Mouse (Mus musculus) T-helper 17 cell (primary cell): Measurements from ENCODE around the gene Tcte3.
"Not testable (repeated sequence)": the region's sequence is repeated elsewhere in the genome, so short reads cannot be mapped to it uniquely, and the experiment has no call there.

Experiments
- in situ Hi-C, 2 experiments: fragments of 300-600 bp; cut with MboI, MseI; formaldehyde crosslinking; loops; 1 replicate in 1 of 2; 2 replicates in 1 of 2; pipeline ENCODE4 v1.15.1; 2025; ENCODE audit warnings: high pct_unique_total_duplicates in 2 of 2

Tcte3 gene

GRCm38 (mm10) chr17:15040455-15040854 is 833 bp downstream of the Tcte3 start:
- in situ Hi-C loops = not testable (repeated sequence)

- in situ Hi-C loops = loop anchor here in 1 of 2 experiments (5.0 kb wide), 1 partner anchor 64 kb away; no protein-coding TSS in a partner anchor
Observed at GRCm38 (mm10) chr17:15031414-15031813, 9.9 kb downstream of the Tcte3 start.

GRCm38 (mm10) chr17:15025513-15025912 is 15.8 kb downstream of the Tcte3 start:
- in situ Hi-C loops = loop anchor here in 1 of 2 experiments (5.0 kb wide), 1 partner anchor 73 kb away; no protein-coding TSS in a partner anchor

- in situ Hi-C loops = loop anchor here in 1 of 2 experiments (5.0 kb wide), 1 partner anchor 72 kb away; no protein-coding TSS in a partner anchor
Observed at GRCm38 (mm10) chr17:15024502-15025193, 16.6 kb downstream of the Tcte3 start.

- in situ Hi-C loops = not testable (repeated sequence)
Observed at GRCm38 (mm10) chr17:15023878-15024492, 17.3 kb downstream of the Tcte3 start.

GRCm38 (mm10) chr17:15021503-15022220 is 19.6 kb downstream of the Tcte3 start:
- in situ Hi-C loops = not testable (repeated sequence)

- in situ Hi-C loops = not testable (repeated sequence)
Observed at GRCm38 (mm10) chr17:15009706-15010413, 31.4 kb downstream of the Tcte3 start, which contains the start of gene Gm3435. TSS of gene Gm3435 (plus strand) at chr17:15010176.

GRCm38 (mm10) chr17:15009088-15009487 is 32.2 kb downstream of the Tcte3 start:
- in situ Hi-C loops = not testable (repeated sequence)

- in situ Hi-C loops = not testable (repeated sequence)
Observed at GRCm38 (mm10) chr17:15000047-15000446, 41.2 kb downstream of the Tcte3 start.

GRCm38 (mm10) chr17:14994140-14994539 is 47.1 kb downstream of the Tcte3 start:
- in situ Hi-C loops = loop anchor here (5.0 to 25.0 kb wide), 3 partner anchors 37 to 718 kb away; partner anchors contain the start of genes 1600012H06Rik (in 1 of the 2), Chd1 (in 1 of the 2) and Wdr27 (in 1 of the 2)

- in situ Hi-C loops = loop anchor here (5.0 to 25.0 kb wide), 3 partner anchors 36 to 719 kb away; partner anchors contain the start of genes 1600012H06Rik (in 1 of the 2), Chd1 (in 1 of the 2) and Wdr27 (in 1 of the 2)
Observed at GRCm38 (mm10) chr17:14993139-14993832, 48.0 kb downstream of the Tcte3 start.

GRCm38 (mm10) chr17:14992522-14993138 is 48.7 kb downstream of the Tcte3 start:
- in situ Hi-C loops = loop anchor here (5.0 to 25.0 kb wide), 3 partner anchors 35 to 720 kb away; partner anchors contain the start of genes 1600012H06Rik (in 1 of the 2), Chd1 (in 1 of the 2) and Wdr27 (in 1 of the 2)

- in situ Hi-C loops = loop anchor here (5.0 to 25.0 kb wide), 3 partner anchors 33 to 722 kb away; partner anchors contain the start of genes 1600012H06Rik (in 1 of the 2), Chd1 (in 1 of the 2) and Wdr27 (in 1 of the 2)
Observed at GRCm38 (mm10) chr17:14990116-14990702, 51.1 kb downstream of the Tcte3 start.

GRCm38 (mm10) chr17:14978362-14979038 is 62.8 kb downstream of the Tcte3 start, which contains the start of the genes 9030025P20Rik and Gm3417:
TSS of gene 9030025P20Rik (plus strand) at chr17:14978468.
TSS of gene Gm3417 (minus strand) at chr17:14978790.
- in situ Hi-C loops = loop anchor here in 1 of 2 experiments (25.0 kb wide), 1 partner anchor 734 kb away; the partner anchor contains the start of gene Chd1

- in situ Hi-C loops = loop anchor here in 1 of 2 experiments (25.0 kb wide), 1 partner anchor 734 kb away; the partner anchor contains the start of gene Chd1
Observed at GRCm38 (mm10) chr17:14977718-14978361, 63.4 kb downstream of the Tcte3 start.
